8 mouse cellular contexts compared by ENCODE assay signal in the genomic region with DNA sequence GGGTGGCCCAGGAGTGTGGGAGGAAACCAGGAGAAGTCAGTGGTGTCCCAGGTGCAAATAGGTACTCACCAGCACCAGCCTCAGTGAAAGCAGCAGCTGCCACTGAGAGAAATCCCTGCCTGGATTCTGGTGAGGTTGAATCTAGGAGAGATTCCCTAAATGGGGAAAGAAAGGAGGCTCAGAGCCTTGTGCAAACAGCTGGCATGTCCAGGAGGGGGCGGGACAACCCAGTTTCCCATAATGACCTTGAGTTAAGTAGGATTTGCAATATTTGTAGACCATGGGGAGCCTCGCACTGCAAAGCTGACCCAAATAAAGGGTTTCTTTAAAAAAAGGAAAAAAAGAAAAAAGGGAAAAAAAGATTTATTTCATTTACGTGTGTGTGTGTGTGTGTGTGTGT. TPM values are rescaled to one million over a fixed set of nuclear protein-coding genes. Genes with fewer than 3 reads are reported as not detected.
DNase-seq lines count a peak whose midpoint lies in the region; ATAC-seq and TF ChIP-seq lines count a peak whose summit lies in the region.
"Had no signal": no experiment of that assay in that cellular context is flagged by ENCODE, and none has a peak within 500 bp of the region (broad histone marks: within the 10 kb centered on the region; RNA-seq: fewer than 3 reads in every experiment).

No protein-coding gene starts in this region.

- ATAC-seq in kidney, postnatal 0 days (replicated peaks; ENCODE audit: low FRiP score, low read depth), result no peak
- no peak for ATAC-seq in activated CD4-positive, CD25-positive, alpha-beta regulatory T cell, adult 4 months

- H3K4me2 ChIP-seq in CH12.LX (ENCODE audit: insufficient read depth, low read depth, poor library complexity, severe bottlenecking), result no peak overlapping the region
- peak overlapping the region; percentile 62 for H3K4me2 ChIP-seq in kidney, postnatal 0 days (ENCODE audit: low read length)
- H3K4me2 ChIP-seq: midbrain, embryonic 12.5 days had no signal

- H3K4me3 ChIP-seq in CH12.LX (replicated peaks in 1 of 3; ENCODE audit: low read depth in 2 of 3, low read length in 2 of 3, poor library complexity in 1 of 3), result no peak overlapping the region
- H3K4me3 ChIP-seq in kidney, postnatal 0 days (replicated peaks; ENCODE audit: low read depth, low read length), result peak overlapping the region; percentile 22
- H3K4me3 ChIP-seq: midbrain, embryonic 12.5 days had no signal

- H3K4me1 ChIP-seq in CH12.LX (ENCODE audit: control insufficient read depth in 1 of 2, insufficient read depth in 2 of 2), result peaks cover 30 to 45% of the 10 kb centered on the region in 2 experiments
- H3K4me1 ChIP-seq in kidney, postnatal 0 days (replicated peaks; ENCODE audit: insufficient read depth, low read length), result peaks cover 32% of the 10 kb centered on the region

- dilution Hi-C loops in CH12.LX (cut with MboI; ENCODE audit: extremely low pct_ligation_motif_present, extremely low pct_unique_long_range_greater_than_20kb, low sequenced_read_pairs), result loop anchor here (25.0 kb wide), 1 partner anchor 91 kb away; no protein-coding TSS in a partner anchor

- in situ Hi-C loops in CH12.LX (cut with MboI; ENCODE audit: low pct_ligation_motif_present, low pct_unique_long_range_greater_than_20kb, low sequenced_read_pairs), result loop anchor here (5.0 to 25.0 kb wide), 4 partner anchors 151 to 391 kb away; a partner anchor contains a TSS

- no peak for TF ChIP-seq EP300 in CH12.LX (IDR thresholded peaks at IDR 0.05; ENCODE audit: low read length)

- no peak overlapping the region for H3K9ac ChIP-seq in CH12.LX (ENCODE audit: insufficient read depth, low read depth)
- H3K9ac ChIP-seq in kidney, postnatal 0 days (ENCODE audit: low read depth, low read length), result peak overlapping the region; percentile 25
- H3K9ac ChIP-seq: midbrain, embryonic 12.5 days had no signal

- no peaks in the 10 kb centered on the region for H3K27me3 ChIP-seq in CH12.LX (replicated peaks)
- H3K27me3 ChIP-seq in kidney, postnatal 0 days (ENCODE audit: insufficient read depth, low read length), result no peaks in the 10 kb centered on the region

- no peak for TF ChIP-seq POLR2A in CH12.LX (IDR thresholded peaks at IDR 0.05; ENCODE audit: low read depth, low read length)

- peaks cover 2% of the 10 kb centered on the region for H3K9me3 ChIP-seq in CH12.LX (replicated peaks; ENCODE audit: low read length)
- no peaks in the 10 kb centered on the region for H3K9me3 ChIP-seq in kidney, postnatal 0 days (replicated peaks; ENCODE audit: low read length)
- H3K9me3 ChIP-seq: midbrain, embryonic 12.5 days had no signal

- H3K36me3 ChIP-seq in CH12.LX (replicated peaks in 1 of 2; ENCODE audit: control insufficient read depth in 1 of 2, insufficient read depth in 1 of 2, low read length in 1 of 2), result peaks cover 9 to 24% of the 10 kb centered on the region in 2 experiments
- H3K36me3 ChIP-seq in kidney, postnatal 0 days (ENCODE audit: insufficient read depth, low read length), result peaks cover 22% of the 10 kb centered on the region
- H3K36me3 ChIP-seq: midbrain, embryonic 12.5 days had no signal

- peaks cover 35% of the 10 kb centered on the region for H3K79me2 ChIP-seq in CH12.LX (replicated peaks; ENCODE audit: control insufficient read depth, extremely low read depth, insufficient read depth, poor library complexity, severe bottlenecking)

- 33% methylated on average over 3 of the region's 3 CpGs for WGBS in kidney, postnatal 0 days

- TF ChIP-seq CTCF in CH12.LX (conservative IDR thresholded peaks at IDR 0.05 in 1 of 2, IDR thresholded peaks at IDR 0.05 in 1 of 2; ENCODE audit: low read depth in 2 of 2, low read length in 2 of 2), result peak in 1 of 2 experiments; percentile 29; a peak in 2 of 4 replicates
- peak; percentile 69 for TF ChIP-seq CTCF in kidney, postnatal 0 days (IDR thresholded peaks at IDR 0.05; ENCODE audit: low read depth)

- DNase-seq in CH12.LX (ENCODE audit: extremely low read depth) (no peak), R1 (ENCODE audit: low read depth, low spot score) (peak; percentile 44)
- DNase-seq in heart, adult 8-10 months (ENCODE audit: low spot score), result peak; percentile 79
- peak; percentile 86 for DNase-seq in kidney, postnatal 0 days (ENCODE audit: low spot score)
- DNase-seq in lung, postnatal 10 days, result peak; percentile 85
- DNase-seq in thymus, postnatal 25 days, result no peak

- peak; percentile 19 for TF ChIP-seq RAD21 in CH12.LX (IDR thresholded peaks at IDR 0.05; ENCODE audit: low read depth, low read length)

- no peak overlapping the region for H3K27ac ChIP-seq in CH12.LX (ENCODE audit: insufficient read depth, low read depth)
- H3K27ac ChIP-seq in kidney, postnatal 0 days, result peak overlapping the region; percentile 97
- H3K27ac ChIP-seq: midbrain, embryonic 12.5 days had no signal

TF ChIP-seq in CH12.LX, 34 proteins besides CTCF, POLR2A, EP300 and RAD21:
- TF ChIP-seq SMC3 (IDR thresholded peaks at IDR 0.05; ENCODE audit: low read depth, low read length), result peak; percentile 13; the same call in 1 of the 2 replicates
- TF ChIP-seq MAZ (IDR thresholded peaks at IDR 0.05; ENCODE audit: low read depth, low read length), result no peak
- TF ChIP-seq NRF1 (IDR thresholded peaks at IDR 0.05; ENCODE audit: low read depth, low read length), result no peak
- no peak for TF ChIP-seq JUND (conservative IDR thresholded peaks at IDR 0.05; ENCODE audit: low read depth, low read length)
TF ChIP-seq in CH12.LX: peak in this region for 1.

RNA-seq across cellular contexts. Expression of a gene that starts 3.7 kb away (rescaled TPM):
- total RNA-seq in CH12.LX (2012; rRNA removed), result 24.4 and 37.7 TPM in 2 replicates
- 8.7 and 10.5 TPM in 2 replicates for total RNA-seq in CH12.LX (2014; rRNA removed)
- polyA plus RNA-seq in CH12.LX (2012; ENCODE audit: insufficient read length, low read depth), result 7.8 and 7.9 TPM in 2 replicates
- 100 to 1,000 TPM in 3 of 4 experiments, 10 to 100 TPM in 1; 98.8 to 151 (median 131) TPM for total RNA-seq in heart, adult 8-10 months (2022)
- polyA plus RNA-seq in kidney, postnatal 0 days (2015; fragmentation: Nextera tagmentation; extraction: Ambion mirVana), result 199 and 233 TPM in 2 replicates
- polyA plus RNA-seq in activated CD4-positive, CD25-positive, alpha-beta regulatory T cell, adult 4 months (2017; shearing (Covaris generic)), result 10 to 100 TPM; 46.8 to 47.3 TPM

Comparison
In these comparisons a context has a peak if more than half of its experiments do, and no peak if none do; other contexts are left out.
1. DNase-seq: peak in R1 (single experiment), heart, adult 8-10 months (single experiment), kidney, postnatal 0 days (single experiment) and lung, postnatal 10 days (single experiment); none in CH12.LX (single experiment) and thymus, postnatal 25 days (single experiment).